Mouse (Mus musculus): ENCODE results near the gene Sept9. TPM values are rescaled to one million over a fixed set of nuclear protein-coding genes. Genes with fewer than 3 reads are reported as not detected.
A peak's percentile ranks its signal among the peaks of the same experiment; 100 is the strongest.

Sept9 gene
- polyA plus RNA-seq, 1 experiment from 2014 or later = 179 TPM

DNA sequence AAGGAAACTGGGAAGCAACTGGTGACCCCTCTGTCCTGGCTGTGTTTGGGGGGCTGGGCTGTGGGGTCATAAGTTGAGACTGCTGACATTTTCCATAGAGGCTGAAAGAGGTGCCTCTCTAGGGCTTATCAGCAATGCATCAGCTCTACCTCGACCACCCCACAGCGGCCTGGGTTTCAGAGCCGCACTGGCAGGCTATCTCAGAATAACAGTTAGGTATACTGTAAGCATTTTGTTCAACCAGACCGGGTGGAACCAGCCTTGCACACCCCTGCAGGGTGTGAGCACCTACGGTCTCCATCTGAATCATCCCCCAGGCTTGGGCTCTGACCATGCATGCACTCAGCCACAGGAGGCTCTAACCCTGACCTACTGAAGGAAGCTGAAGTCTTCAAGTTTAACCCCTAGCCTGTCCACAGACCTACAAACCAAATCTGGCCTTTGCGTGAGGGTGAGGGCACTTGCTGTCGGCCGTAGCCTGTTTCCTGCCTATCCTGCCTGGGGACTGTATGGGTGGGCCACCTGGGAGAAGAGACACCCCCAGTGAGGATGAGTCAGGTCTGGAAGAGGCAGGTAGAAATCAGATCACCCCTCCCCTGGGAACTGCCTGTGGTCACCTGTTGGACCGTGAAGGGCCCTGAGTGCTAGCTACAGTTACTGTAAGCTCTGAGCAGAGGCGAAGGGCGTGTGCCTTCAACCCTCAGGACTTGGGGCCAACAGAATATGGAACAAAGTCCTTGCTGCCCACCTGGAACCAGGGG is 151.2 kb downstream of the Sept9 start:
- peaks cover 55% of the 10 kb centered on the region for H3K4me1 ChIP-seq
- H3K36me3 ChIP-seq = peaks cover 46% of the 10 kb centered on the region
- WGBS = 80% methylated on average over 11 of the region's 11 CpGs
- H3K4me3 ChIP-seq = no peak overlapping the region
- peak overlapping the region; percentile 54 for H3K4me2 ChIP-seq (replicated peaks)
- H3K9ac ChIP-seq = 0 out of 2 replicates have a peak overlapping the region, but pooled peaks have one; percentile 20
- 0 out of 2 replicates have a peak, but pooled peaks cover 5% of the 10 kb centered on the region for H3K9me3 ChIP-seq
- no peaks in the 10 kb centered on the region for H3K27me3 ChIP-seq
- ATAC-seq (ENCODE audit: low FRiP score, low read depth) = no peak
- H3K27ac ChIP-seq = peak overlapping the region; percentile 93

DNA sequence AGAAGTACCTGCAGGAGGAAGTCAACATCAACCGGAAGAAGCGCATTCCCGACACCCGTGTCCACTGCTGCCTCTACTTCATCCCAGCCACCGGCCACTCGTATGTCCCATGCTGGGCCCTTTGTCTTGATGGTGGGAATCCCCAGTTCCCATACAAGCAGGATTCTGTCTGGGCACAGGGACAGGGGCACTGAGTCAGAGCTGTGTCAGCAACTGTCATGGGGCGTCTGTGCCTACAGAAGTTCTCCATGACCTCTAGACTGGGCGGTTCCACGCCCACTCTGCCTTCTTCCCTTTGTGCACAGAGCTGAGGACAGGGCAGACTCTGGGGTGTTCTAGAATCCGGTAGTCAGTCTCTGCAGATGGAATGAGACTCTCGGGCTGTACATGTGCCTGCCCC is 153.7 kb downstream of the Sept9 start:
- Histone ChIP-seq H3K27ac (no peak overlapping the region), H3K9me3 (0 out of 2 replicates have a peak, but pooled peaks cover 6% of the 10 kb centered on the region), H3K4me1 (peaks cover 33% of the 10 kb centered on the region), H3K9ac (no peak overlapping the region), H3K36me3 (peaks cover 70% of the 10 kb centered on the region), H3K4me2 (replicated peaks) (no peak overlapping the region), H3K4me3 (no peak overlapping the region), H3K27me3 (no peaks in the 10 kb centered on the region)
- 96% methylated on average over 11 of the region's 11 CpGs for WGBS
- ATAC-seq (ENCODE audit: low FRiP score, low read depth) = no peak

DNA sequence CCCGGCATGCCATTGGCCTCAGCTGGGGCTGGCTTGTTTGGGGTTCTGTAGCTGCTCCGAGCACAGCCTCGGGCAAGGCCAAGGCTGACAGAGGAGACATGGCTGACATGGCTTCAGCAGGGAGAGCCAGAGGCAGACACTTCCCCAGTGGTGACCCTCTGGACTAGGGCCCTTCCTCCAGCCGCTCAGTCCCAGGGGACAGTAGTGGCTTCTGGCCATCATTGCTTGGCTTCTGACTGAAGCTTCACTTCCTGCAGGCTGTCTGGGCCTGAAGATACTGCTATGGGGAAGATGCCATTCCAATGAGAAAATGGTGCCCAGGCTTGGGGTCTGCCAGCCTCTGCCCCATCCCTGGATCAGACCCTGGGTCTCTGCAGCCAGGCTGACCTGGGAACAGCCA is 154.6 kb downstream of the Sept9 start:
- H3K4me1 ChIP-seq = peaks cover 24% of the 10 kb centered on the region
- ATAC-seq (ENCODE audit: low FRiP score, low read depth) = no peak
- WGBS = 86% methylated on average over 4 of the region's 4 CpGs
- no peak overlapping the region for H3K4me2 ChIP-seq (replicated peaks)
- H3K36me3 ChIP-seq = peaks cover 78% of the 10 kb centered on the region
- no peak overlapping the region for H3K9ac ChIP-seq
- 0 out of 2 replicates have a peak, but pooled peaks cover 6% of the 10 kb centered on the region for H3K9me3 ChIP-seq
- H3K27me3 ChIP-seq = no peaks in the 10 kb centered on the region
- no peak overlapping the region for H3K4me3 ChIP-seq
- H3K27ac ChIP-seq = no peak overlapping the region

DNA sequence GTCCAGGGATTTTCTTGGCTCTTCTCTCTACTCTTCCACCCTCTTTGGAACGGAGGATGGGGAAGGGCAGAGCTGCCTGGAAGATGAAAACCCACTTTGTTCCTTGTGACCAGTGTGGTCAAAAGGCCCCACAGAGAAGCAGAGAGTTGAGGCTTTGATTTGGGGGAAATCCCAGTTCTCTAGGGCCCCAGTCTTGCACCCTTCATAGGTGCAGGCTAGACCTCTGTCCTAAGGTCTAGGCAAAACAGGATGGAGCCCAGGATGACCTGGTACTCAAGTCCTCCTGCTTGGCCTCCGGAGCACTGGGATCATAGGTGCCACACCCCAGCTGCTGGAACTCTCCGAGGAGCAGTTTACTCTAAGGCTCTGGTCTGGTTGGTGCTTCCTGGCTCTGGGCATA is 157.5 kb downstream of the Sept9 start:
- no peak overlapping the region for H3K4me2 ChIP-seq (replicated peaks)
- WGBS = 56% methylated on average over 3 of the region's 3 CpGs
- H3K4me1 ChIP-seq = peaks cover 6% of the 10 kb centered on the region; the same call in 1 of the 2 replicates
- 0 out of 2 replicates have a peak, but pooled peaks cover 6% of the 10 kb centered on the region for H3K9me3 ChIP-seq
- peaks cover 96% of the 10 kb centered on the region for H3K36me3 ChIP-seq
- H3K4me3 ChIP-seq = no peak overlapping the region
- ATAC-seq (ENCODE audit: low FRiP score, low read depth) = no peak
- no peaks in the 10 kb centered on the region for H3K27me3 ChIP-seq
- H3K27ac ChIP-seq = no peak overlapping the region
- no peak overlapping the region; the same call in 1 of the 2 replicates for H3K9ac ChIP-seq

DNA sequence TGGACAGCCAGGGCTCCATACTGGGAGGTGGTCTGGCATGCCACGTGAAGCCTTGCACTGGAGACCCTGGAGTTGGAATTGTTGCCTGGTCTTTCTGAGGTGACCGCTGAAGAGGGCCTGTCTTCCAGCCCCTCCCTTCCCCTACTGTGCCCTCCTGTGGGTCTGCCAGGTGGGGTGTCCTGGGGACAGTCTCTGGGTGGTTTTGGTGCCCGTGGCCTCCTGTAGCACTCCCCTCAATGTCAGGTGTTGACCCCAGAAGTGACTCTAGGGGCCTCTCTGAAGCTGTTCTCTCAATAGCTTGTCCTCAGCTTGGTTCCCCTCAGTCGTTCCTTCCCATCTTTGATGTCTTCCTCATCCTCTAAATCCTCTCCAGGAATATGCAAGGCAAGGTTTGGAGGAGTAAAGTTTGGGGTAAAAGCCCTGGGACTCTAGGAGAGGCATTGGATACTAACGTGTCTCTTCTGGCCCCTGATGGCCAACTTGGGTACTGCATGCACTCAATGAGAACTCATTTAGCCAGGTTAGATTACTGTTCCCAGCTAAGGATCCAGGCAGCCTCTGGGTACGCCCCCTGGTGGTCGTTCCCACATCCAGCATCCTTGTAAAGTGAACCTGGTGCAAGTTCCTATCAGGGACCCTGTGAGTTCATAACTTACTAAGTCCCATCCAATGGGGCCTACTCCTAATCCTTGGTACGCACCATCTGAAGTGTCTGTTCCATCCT is 158.6 kb downstream of the Sept9 start:
- H3K9ac ChIP-seq = peak overlapping the region; percentile 31; the same call in 1 of the 2 replicates
- H3K36me3 ChIP-seq = peaks cover 96% of the 10 kb centered on the region
- H3K4me2 ChIP-seq (replicated peaks) = no peak overlapping the region
- H3K27me3 ChIP-seq = no peaks in the 10 kb centered on the region
- H3K9me3 ChIP-seq = 0 out of 2 replicates have a peak, but pooled peaks cover 6% of the 10 kb centered on the region
- peaks cover 15% of the 10 kb centered on the region for H3K4me1 ChIP-seq
- 40% methylated on average over 8 of the region's 8 CpGs for WGBS
- peak; percentile 49 for ATAC-seq (ENCODE audit: low FRiP score, low read depth)
- H3K27ac ChIP-seq = peak overlapping the region; percentile 15; the same call in 1 of the 2 replicates
- no peak overlapping the region for H3K4me3 ChIP-seq

DNA sequence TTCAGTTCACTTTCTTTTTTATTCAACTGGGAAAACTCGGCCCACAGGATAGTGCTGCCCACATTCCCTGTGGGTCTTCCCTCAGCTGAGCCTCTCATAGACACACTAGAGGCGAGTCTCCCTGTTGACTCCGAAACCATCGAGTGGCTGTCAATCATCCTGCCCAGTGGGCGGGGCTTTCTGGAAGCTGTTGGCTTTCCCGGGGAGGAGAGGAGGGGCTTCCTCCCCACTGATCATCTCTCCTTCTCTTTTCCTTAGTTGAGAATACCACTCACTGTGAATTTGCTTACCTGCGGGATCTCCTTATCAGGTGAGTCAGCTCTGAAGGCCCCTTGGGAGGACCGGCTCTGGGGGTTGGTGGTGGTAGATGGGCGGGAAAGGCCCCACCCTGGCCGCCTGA is 159.7 kb downstream of the Sept9 start:
- Histone ChIP-seq H3K36me3 (peaks cover 88% of the 10 kb centered on the region), H3K4me3 (no peak overlapping the region), H3K4me1 (peaks cover 26% of the 10 kb centered on the region), H3K4me2 (replicated peaks) (no peak overlapping the region), H3K9ac (no peak overlapping the region), H3K27ac (no peak overlapping the region), H3K27me3 (no peaks in the 10 kb centered on the region), H3K9me3 (0 out of 2 replicates have a peak, but pooled peaks cover 6% of the 10 kb centered on the region)
- ATAC-seq (ENCODE audit: low FRiP score, low read depth) = no peak
- 85% methylated on average over 10 of the region's 10 CpGs for WGBS

DNA sequence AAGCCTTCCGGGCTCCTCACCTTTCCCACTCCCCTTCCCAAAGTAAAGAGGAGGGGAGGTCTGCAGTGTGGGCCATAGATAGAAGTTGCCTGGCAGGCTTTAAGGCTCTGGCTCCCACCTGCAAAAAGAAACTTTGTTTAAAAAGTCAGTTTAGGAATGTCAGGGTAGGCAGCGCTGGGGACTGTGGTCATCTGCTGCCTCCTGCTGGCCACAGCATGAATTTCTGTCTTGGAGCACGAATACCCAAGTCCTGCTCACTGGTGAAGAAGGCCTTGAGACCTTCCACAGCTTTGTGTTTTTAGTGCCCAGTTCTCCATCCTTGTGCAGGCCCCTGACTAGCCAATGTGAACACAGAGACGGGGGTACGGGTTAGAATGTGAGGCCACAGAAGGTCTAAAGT is 160.4 kb downstream of the Sept9 start:
- Histone ChIP-seq H3K9me3 (0 out of 2 replicates have a peak, but pooled peaks cover 6% of the 10 kb centered on the region), H3K4me1 (peaks cover 30% of the 10 kb centered on the region), H3K27me3 (no peaks in the 10 kb centered on the region), H3K9ac (no peak overlapping the region), H3K4me2 (replicated peaks) (no peak overlapping the region), H3K4me3 (no peak overlapping the region), H3K27ac (no peak overlapping the region), H3K36me3 (peaks cover 81% of the 10 kb centered on the region)
- ATAC-seq (ENCODE audit: low FRiP score, low read depth) = no peak
- WGBS = 74% methylated on average over 5 of the region's 5 CpGs

DNA sequence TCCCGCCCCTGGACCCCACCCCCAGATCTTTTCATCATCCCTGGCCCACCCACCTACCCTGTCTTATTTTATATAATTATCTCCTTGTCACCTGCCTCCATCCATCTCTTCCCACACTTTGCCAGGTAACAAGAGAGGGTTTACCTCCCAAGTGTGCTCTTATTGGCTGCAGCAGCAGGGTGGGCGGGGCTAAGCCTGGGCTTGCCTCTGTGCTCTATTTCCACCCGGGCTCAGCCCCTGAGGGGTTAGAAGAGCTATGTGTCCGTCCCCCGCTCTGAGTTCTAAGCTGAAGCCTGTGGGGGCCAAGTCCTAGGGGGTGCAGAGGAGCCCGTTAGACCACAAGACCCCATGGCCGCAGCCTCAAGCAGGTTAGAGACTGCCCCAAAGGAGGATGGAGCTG is 161.1 kb downstream of the Sept9 start:
- WGBS = 78% methylated on average over 7 of the region's 7 CpGs
- no peak overlapping the region for H3K4me2 ChIP-seq (replicated peaks)
- peaks cover 74% of the 10 kb centered on the region for H3K36me3 ChIP-seq
- no peaks in the 10 kb centered on the region for H3K27me3 ChIP-seq
- no peak overlapping the region for H3K27ac ChIP-seq
- peaks cover 37% of the 10 kb centered on the region for H3K4me1 ChIP-seq
- H3K4me3 ChIP-seq = no peak overlapping the region
- H3K9me3 ChIP-seq = 0 out of 2 replicates have a peak, but pooled peaks cover 2% of the 10 kb centered on the region
- no peak for ATAC-seq (ENCODE audit: low FRiP score, low read depth)
- H3K9ac ChIP-seq = no peak overlapping the region

DNA sequence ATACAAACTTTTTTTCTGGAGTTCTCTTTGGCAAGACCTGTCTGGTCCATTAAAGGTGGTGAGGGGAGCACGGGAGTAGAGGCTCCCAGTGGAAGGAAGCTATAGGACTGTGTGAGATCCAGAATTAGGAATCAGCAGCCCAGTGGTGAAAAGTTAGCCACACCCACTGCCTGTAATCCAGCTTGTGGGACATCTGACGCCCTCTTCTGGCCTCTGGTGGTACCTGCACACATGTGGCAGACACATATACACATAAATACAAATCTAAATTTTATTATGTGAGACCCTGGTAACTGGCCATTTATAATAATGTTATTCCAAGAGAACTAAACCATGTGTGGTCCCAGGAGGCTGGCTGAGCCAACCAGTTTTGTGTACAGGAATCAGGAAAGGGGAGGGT is 162.8 kb downstream of the Sept9 start:
- Histone ChIP-seq H3K9me3 (no peaks in the 10 kb centered on the region), H3K4me1 (peaks cover 37% of the 10 kb centered on the region), H3K4me3 (no peak overlapping the region), H3K27me3 (no peaks in the 10 kb centered on the region), H3K27ac (no peak overlapping the region), H3K4me2 (replicated peaks) (no peak overlapping the region), H3K36me3 (peaks cover 57% of the 10 kb centered on the region), H3K9ac (no peak overlapping the region)
- WGBS = 82% methylated on average over 2 of the region's 2 CpGs
- ATAC-seq (ENCODE audit: low FRiP score, low read depth) = no peak

DNA sequence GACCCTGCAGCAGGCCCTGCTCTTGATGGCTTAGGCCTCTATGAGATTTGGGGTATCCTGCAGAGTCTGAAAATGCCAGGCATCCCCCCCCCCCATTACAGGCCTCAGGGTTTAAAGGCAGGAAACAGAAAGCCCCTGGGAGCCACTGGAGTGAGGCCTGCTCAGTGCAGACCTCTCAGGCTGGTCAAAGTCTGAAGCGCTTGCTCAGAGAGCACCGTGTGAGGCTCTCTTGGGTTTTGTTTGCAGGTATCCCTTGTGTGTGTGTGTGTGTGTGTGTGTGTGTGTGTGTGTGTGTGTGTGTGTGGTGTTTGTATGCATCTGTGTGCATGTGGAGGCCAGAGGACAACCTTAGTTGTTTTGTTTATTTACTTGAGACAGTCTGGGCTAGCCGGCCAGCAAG is 164.5 kb downstream of the Sept9 start:
- Histone ChIP-seq H3K4me2 (replicated peaks) (no peak overlapping the region), H3K9me3 (no peaks in the 10 kb centered on the region), H3K9ac (peak overlapping the region; percentile 19; the same call in 1 of the 2 replicates), H3K4me1 (peaks cover 34% of the 10 kb centered on the region), H3K4me3 (no peak overlapping the region), H3K27ac (peak overlapping the region; percentile 70; the same call in 1 of the 2 replicates), H3K27me3 (no peaks in the 10 kb centered on the region), H3K36me3 (peaks cover 44% of the 10 kb centered on the region)
- 51% methylated on average over 3 of the region's 3 CpGs for WGBS
- no peak for ATAC-seq (ENCODE audit: low FRiP score, low read depth)

DNA sequence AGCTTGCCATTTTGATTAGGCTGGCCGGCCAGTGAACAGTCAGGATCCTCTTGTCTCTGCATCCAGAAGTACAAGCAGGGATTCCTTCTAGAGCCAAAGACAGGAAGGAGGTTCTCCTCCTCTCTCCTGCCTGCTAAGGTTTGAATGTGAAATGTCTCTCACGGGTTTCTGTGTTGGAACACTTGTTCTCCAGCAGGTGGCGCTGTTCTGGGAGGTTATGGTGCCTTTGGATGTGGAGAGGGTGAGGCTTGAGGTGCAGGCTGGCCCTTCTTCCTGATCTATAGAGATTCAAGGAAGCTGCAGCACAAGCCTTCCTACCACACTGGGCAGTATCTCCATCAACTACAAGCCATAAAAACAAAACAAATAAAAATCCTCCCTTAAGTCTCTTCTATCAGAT is 167.0 kb downstream of the Sept9 start:
- H3K27me3 ChIP-seq = no peaks in the 10 kb centered on the region
- no peak overlapping the region for H3K27ac ChIP-seq
- H3K9ac ChIP-seq = no peak overlapping the region
- H3K4me1 ChIP-seq = peaks cover 44% of the 10 kb centered on the region
- no peak overlapping the region for H3K4me2 ChIP-seq (replicated peaks)
- WGBS = 20% methylated on average over 3 of the region's 3 CpGs
- ATAC-seq (ENCODE audit: low FRiP score, low read depth) = no peak
- H3K36me3 ChIP-seq = peaks cover 20% of the 10 kb centered on the region
- H3K4me3 ChIP-seq = no peak overlapping the region
- H3K9me3 ChIP-seq = no peaks in the 10 kb centered on the region

DNA sequence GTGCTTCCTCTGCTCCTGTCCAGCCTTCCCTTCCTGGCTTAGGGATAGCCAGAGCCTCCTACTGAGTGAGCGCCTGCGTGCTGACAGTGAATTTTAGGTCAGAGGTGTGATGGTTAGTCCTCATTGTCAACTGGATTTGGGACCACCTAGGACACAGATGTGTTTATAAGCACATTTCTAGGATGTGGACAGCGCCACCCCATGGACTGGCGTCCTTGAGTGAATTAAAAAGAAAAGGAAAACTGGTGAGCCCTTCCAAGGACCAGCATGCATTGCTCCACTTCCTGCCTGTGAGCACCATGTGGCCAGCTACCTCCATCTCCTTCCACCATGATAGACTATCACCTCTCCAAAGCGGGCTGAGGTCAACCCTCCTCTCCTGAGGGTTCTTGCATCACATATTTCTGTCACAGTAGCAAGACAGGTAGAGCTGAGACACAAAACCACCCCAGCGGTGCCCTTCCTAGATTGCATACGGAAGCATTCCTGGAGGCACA is 167.4 kb downstream of the Sept9 start:
- ATAC-seq (ENCODE audit: low FRiP score, low read depth) = no peak
- WGBS = 84% methylated on average over 7 of the region's 7 CpGs
- Histone ChIP-seq H3K9me3 (no peaks in the 10 kb centered on the region), H3K27ac (no peak overlapping the region), H3K4me2 (replicated peaks) (no peak overlapping the region), H3K4me1 (peaks cover 45% of the 10 kb centered on the region), H3K4me3 (no peak overlapping the region), H3K9ac (no peak overlapping the region), H3K27me3 (no peaks in the 10 kb centered on the region), H3K36me3 (peaks cover 15% of the 10 kb centered on the region)
